Mouse (Mus musculus) liver, adult 2 months (tissue): ENCODE results near the gene Frem2.

Experiments
- CTCF ChIP-seq: fragments of 200-500 bp; IDR thresholded peaks from 2 replicates; pipeline ENCODE4 v1.5.1; 2011; ENCODE audit warnings: low read depth, low read length, control low read depth
- POLR2A ChIP-seq: fragments of 200-500 bp; IDR thresholded peaks from 2 replicates; pipeline ENCODE4 v1.6.1; 2011; ENCODE audit warnings: low read length, control low read depth; ENCODE audit not compliant: insufficient read depth; ENCODE audit errors: extremely low read depth

DNA sequence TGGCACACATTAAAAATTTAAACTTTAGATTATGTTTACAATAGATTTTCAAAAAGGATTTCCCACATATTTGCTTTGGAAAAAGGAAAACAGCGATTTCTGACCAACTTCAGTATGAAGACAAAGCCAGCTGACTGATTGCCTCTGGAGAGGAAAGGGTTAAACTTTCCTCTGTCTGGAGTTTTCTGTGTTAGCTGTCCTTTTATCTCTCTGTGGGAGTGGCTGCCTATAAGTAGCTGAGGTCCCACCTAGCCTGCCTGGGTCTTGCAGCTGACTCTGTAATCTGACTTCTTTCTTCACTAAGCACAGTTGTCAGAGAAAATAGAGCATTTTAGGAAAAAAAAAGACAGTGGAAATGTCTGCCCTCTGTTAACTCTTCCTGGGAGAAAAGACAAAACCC, 17.1 kb upstream of the Frem2 start:
- no peak for TF ChIP-seq CTCF
- no peak for TF ChIP-seq POLR2A
